Mouse (Mus musculus): Measurements from ENCODE around the gene Pgf. TPM values are rescaled to one million over a fixed set of nuclear protein-coding genes. Genes with fewer than 3 reads are reported as not detected.
A peak's percentile ranks its signal among the peaks of the same experiment; 100 is the strongest.
"Not testable (repeated sequence)": the region's sequence is repeated elsewhere in the genome, so short reads cannot be mapped to it uniquely, and the experiment has no call there.

Gene Pgf
- total RNA-seq, 2 experiments from 2014 or later: 2.2 to 2.3 TPM

GRCm38 (mm10) chr12:85169117-85169858, 8.3 kb downstream of the Pgf start:
- peak; percentile 91 for DNase-seq
- intact Hi-C loops (cut with DNase I; ENCODE audit: low total_unique reads): no loop called here

DNA sequence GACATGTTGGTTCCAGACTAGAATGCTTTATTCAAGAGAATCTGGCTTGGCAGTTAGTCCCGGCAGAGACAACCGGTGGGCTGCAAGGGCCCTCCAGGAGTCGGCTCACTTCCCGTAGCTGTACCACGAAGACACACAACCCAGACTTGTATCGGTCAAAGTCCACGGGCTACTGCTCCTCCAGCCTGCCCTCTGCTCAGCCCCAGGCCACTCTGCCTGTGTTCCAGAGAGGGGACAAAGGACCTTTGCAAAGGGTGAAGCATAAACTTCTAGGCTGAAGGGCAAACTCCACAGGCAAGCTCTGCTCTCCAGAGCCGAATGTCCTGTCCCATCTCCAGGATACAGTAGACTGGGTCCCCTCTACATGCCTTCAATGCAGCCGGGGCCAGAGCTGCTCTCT, 11.0 kb downstream of the Pgf start:
- DNase-seq: no peak
- intact Hi-C loops (cut with DNase I; ENCODE audit: low total_unique reads): no loop called here

DNA sequence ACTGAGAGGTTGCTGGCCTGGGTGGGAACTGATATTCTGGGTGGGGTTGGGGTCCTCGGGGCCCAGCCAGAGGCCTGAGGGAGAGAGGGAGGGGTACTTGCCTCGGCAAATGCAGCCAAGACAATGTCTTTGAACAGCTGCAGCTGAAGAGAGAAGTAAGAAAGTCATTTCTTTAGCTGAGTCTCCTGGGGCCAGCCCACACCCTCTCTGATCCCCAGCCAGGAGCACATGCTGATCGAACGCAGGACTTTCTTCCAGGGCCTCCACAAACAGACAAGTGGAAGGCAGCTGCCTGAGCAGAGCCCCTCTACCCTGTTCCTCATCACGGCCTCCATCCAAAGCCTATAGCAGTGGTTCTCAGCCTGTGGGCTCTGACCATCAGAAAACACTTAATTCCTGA, 12.6 kb downstream of the Pgf start:
- peak; percentile 73 for DNase-seq
- intact Hi-C loops (cut with DNase I; ENCODE audit: low total_unique reads): no loop called here

DNA sequence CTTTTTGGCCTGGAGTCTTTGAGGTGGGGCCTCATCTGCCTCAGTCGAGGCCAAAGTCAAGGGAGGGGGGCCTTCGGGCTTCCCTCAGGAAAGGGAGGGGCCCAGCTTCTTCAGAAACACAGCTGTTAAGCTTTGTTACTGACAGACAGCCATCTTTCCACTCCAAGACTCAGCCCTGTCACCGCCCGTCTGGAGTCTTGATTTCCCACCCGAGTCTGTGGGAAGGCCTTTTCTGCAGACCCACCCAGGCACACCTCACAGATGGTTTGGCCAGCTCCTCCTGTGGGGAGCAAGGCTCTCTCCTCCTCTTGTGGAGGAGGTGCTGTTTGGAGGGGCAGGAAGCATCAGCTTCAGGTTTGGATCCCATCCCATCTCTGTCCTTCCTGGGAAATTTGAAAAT, 18.0 kb downstream of the Pgf start:
- intact Hi-C loops (cut with DNase I; ENCODE audit: low total_unique reads): no loop called here
- DNase-seq: no peak

- DNase-seq: no peak
- intact Hi-C loops (cut with DNase I; ENCODE audit: low total_unique reads): no loop called here
These were observed 18.8 kb downstream of the Pgf start for GRCm38 (mm10) chr12:85158801-85159200.

DNA sequence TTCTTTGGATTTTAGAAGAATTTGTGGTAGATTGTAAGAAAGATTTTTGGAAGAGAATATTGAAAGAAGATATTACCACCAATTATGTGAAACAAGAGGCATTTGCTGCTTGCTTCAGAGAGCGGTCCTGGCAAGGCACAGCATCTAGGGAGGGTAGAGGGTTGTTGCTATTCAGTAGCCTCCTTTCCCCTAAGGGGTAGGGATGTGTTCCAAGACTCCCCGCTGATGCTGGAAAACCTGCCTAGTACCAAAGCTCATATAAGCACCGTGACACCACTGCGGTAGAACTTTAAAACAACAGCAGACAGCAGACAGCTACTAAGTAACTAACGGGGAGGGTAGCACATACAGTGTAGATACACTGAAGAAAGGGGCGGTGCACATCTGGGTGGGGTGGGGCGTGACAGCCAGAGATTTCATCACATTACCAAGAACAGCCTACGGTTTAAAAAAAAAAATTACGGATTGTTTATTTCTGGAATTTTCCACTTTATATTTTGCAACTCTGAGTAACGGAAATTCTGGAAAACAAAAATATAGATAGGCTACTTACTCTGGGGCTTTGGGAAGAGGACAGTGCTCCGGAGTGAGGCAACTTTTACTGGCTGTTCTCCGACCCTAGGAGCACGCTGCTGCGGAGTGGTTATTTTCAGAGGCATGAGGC, 19.7 kb downstream of the Pgf start:
- intact Hi-C loops (cut with DNase I; ENCODE audit: low total_unique reads): no loop called here
- DNase-seq: no peak

- DNase-seq: no peak
- intact Hi-C loops (cut with DNase I; ENCODE audit: low total_unique reads): no loop called here
These were observed 21.3 kb downstream of the Pgf start for GRCm38 (mm10) chr12:85156324-85156723.

GRCm38 (mm10) chr12:85153011-85153410, 24.6 kb downstream of the Pgf start:
- intact Hi-C loops (cut with DNase I; ENCODE audit: low total_unique reads): no loop called here

GRCm38 (mm10) chr12:85151002-85151774, 26.4 kb downstream of the Pgf start, which contains the start of gene Rps6kl1:
Gene Rps6kl1 (minus strand): TSS chr12:85151264.
- intact Hi-C loops (cut with DNase I; ENCODE audit: low total_unique reads): no loop called here

More at GRCm38 (mm10) chr12:85153011-85153410, 24.6 kb downstream of the Pgf start:
- DNase-seq: no peak

DNA sequence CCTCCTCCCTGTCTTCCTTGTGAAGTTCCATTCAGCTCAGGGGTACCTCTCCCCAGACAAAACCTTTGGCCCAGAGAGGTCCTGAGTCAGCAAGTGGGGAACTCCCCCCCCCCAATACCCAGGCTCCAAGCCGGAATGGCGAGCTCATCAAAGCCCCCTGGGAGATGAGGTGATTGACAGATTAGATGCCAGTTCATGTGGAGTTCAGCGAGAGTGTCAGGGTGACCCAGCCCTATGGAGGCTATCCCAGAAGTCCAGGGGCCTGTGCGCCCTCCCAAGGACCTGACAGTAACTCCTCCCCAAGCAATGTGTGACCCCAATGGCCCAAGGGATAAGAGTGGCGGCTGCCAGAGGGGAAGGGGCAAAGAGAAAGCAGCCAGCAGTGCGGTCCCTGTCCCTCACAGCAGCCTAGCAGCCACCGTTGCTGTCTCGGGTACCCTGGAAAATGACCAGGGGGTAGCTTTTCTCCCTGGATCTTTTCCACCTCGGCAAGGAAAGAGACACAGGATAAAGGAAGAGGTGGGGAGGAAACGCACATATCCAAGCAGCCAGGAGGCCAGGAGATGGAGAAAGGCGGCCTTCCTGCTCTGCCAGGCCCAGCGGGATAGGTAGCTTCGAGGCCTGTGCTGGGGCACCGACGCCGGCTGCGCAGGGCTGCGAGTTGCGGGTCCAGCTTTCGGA, 27.1 kb downstream of the Pgf start:
- DNase-seq: no peak
- intact Hi-C loops (cut with DNase I; ENCODE audit: low total_unique reads): no loop called here

More at GRCm38 (mm10) chr12:85151002-85151774, 26.4 kb downstream of the Pgf start, which contains the start of gene Rps6kl1:
- DNase-seq: no peak

GRCm38 (mm10) chr12:85146881-85147280, 30.7 kb downstream of the Pgf start:
- DNase-seq: no peak
- intact Hi-C loops (cut with DNase I; ENCODE audit: low total_unique reads): no loop called here

DNA sequence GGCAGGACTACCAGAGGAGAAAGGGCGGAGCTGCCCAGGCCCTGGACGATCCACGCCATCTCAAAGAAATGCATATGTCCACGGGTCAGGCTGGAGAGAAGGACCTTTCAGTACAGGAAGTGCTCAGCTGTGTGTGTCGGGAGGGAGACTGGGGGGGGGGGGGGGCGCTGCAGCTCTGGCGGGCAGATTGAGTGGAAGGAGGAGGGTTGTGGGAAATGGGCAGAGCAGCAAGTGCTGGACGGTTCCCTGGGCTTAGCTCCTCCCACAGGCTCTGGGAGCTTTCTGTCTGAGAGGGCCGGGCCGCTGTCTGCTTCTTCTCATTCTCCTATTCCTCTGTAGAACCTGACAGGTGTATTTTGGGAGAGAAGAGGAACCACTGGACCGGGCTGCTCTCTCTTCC, 31.2 kb downstream of the Pgf start:
- intact Hi-C loops (cut with DNase I; ENCODE audit: low total_unique reads): no loop called here

DNA sequence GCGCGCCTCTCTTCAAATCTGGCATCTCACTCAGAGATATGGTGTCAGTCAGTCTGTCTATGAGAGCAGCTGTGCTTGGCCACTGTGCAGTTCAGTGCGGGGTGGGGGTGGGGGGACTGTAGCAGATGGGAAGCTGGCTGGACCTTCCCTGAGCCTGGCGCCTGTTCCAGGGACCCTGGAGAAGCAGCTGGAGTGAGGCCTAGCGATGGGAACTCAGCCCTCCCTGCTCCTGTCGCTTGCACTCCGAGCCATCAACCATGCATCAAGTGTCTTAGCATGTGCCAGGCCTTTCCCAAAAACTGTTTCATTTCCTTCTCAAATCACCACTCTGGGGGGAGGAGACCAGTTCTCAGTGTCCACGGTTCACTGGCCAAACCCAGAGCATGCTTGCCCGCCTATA, 32.0 kb downstream of the Pgf start:
- intact Hi-C loops (cut with DNase I; ENCODE audit: low total_unique reads): no loop called here
- DNase-seq: peak; percentile 85

More for the DNA sequence above, 31.2 kb downstream of the Pgf start:
- peak; percentile 52 for DNase-seq

- intact Hi-C loops (cut with DNase I; ENCODE audit: low total_unique reads): loop anchor here (5.0 kb wide), 1 partner anchor 162 kb away; no protein-coding TSS in a partner anchor
These were observed 32.8 kb downstream of the Pgf start for GRCm38 (mm10) chr12:85144821-85145220.

GRCm38 (mm10) chr12:85144276-85144675, 33.3 kb downstream of the Pgf start:
- not testable (repeated sequence) for DNase-seq
- intact Hi-C loops (cut with DNase I; ENCODE audit: low total_unique reads): loop anchor here (5.0 kb wide), 1 partner anchor 163 kb away; no protein-coding TSS in a partner anchor

More at GRCm38 (mm10) chr12:85144821-85145220, 32.8 kb downstream of the Pgf start:
- DNase-seq: no peak

GRCm38 (mm10) chr12:85142803-85143202, 34.8 kb downstream of the Pgf start:
- DNase-seq: peak; percentile 85
- intact Hi-C loops (cut with DNase I; ENCODE audit: low total_unique reads): loop anchor here (5.0 kb wide), 1 partner anchor 164 kb away; no protein-coding TSS in a partner anchor

GRCm38 (mm10) chr12:85141096-85141495, 36.5 kb downstream of the Pgf start:
- DNase-seq: no peak
- intact Hi-C loops (cut with DNase I; ENCODE audit: low total_unique reads): loop anchor here (5.0 kb wide), 1 partner anchor 166 kb away; no protein-coding TSS in a partner anchor

DNA sequence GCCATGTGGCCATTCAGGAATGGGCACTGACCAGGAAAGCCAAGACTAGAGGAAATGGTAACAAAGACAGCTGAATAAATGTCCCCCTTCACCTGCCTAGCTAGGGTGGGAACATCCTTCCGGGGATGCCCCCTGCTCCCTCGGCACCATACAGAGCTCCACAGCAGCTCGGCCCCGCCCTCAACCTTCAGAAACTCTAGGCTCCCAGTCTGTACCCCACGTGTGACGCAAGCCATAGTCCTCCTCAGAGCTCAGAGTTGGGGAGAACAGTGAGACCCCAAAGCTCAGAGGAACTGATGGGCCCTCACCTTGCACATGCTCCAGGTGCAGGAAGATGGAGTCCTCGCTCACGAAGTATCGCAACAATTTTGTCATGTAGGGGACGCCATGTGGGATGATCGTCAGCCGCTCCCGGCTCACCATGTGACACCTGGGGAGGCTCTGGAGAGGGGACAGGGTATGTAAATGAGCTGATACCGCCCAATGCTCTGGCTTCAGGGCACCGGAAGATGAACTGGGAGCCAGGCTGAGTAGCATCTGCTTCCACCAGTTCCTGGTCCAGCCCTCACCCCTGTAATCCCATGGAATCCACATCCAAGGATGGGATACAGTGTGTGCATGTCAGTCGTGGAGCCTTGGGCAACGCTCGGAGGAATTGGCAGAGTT, 37.4 kb downstream of the Pgf start:
- intact Hi-C loops (cut with DNase I; ENCODE audit: low total_unique reads): loop anchor here (5.0 kb wide), 1 partner anchor 167 kb away; no protein-coding TSS in a partner anchor
- DNase-seq: no peak

DNA sequence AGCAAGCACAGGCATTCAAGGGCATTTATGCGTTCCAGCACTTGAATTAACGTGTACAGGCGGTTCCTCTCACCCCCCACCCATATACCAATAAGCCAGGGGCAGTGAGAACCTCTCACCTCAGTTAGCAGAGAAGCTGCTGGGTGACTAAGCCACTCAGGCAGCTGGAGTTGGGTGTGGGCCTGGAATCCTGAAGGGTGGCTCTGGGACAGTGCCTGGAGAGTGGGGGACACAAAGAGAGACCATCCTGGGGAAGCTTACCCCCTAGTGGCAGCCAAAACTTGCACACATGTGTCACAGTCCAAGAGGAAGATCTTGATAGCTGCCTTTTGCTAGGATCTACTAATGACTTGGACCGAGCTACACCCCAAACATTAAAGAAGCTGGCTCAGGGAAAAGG, 41.0 kb downstream of the Pgf start:
- no peak for DNase-seq
- intact Hi-C loops (cut with DNase I; ENCODE audit: low total_unique reads): no loop called here

Measured in gastrocnemius, postnatal 14 days (tissue).